Mouse (Mus musculus) embryonic facial prominence, embryonic 13.5 days (tissue): ENCODE data around the gene Stoml2. TPM values are rescaled to one million over a fixed set of nuclear protein-coding genes. Genes with fewer than 3 reads are reported as not detected.
"Not testable (repeated sequence)": the region's sequence is repeated elsewhere in the genome, so short reads cannot be mapped to it uniquely, and the experiment has no call there.

Experiments
- ATAC-seq: fragments of 200-750 bp; cut with Nextera tagmentation; 2 replicates; pipeline ENCODE4 v1.8.0; 2017; ENCODE audit warnings: low read depth; ENCODE audit not compliant: insufficient number of reproducible peaks, insufficient read depth, low FRiP score, low TSS enrichment
- H3K27ac ChIP-seq: fragments of 300-500 bp; sonication (generic); 2 replicates; pipeline ENCODE4 v1.5.1; 2015; ENCODE audit warnings: moderate library complexity, mild to moderate bottlenecking, inconsistent platforms
- H3K27me3 ChIP-seq: fragments of 300-500 bp; sonication (generic); 2 replicates; pipeline ENCODE4 v1.6.1; 2015; ENCODE audit warnings: mild to moderate bottlenecking, inconsistent platforms
- H3K36me3 ChIP-seq: fragments of 300-500 bp; sonication (generic); 2 replicates; pipeline ENCODE4 v1.6.1; 2015; ENCODE audit warnings: mild to moderate bottlenecking, inconsistent platforms
- H3K4me1 ChIP-seq: fragments of 300-500 bp; sonication (generic); 2 replicates; pipeline ENCODE4 v1.6.1; 2015; ENCODE audit warnings: inconsistent platforms
- H3K4me2 ChIP-seq: fragments of 300-500 bp; sonication (generic); 2 replicates; pipeline ENCODE4 v1.6.1; 2015; ENCODE audit warnings: moderate library complexity, mild to moderate bottlenecking, inconsistent platforms
- H3K4me3 ChIP-seq: fragments of 300-500 bp; sonication (generic); 2 replicates; pipeline ENCODE4 v1.5.1; 2015; ENCODE audit warnings: mild to moderate bottlenecking, inconsistent platforms
- H3K9ac ChIP-seq: fragments of 300-500 bp; sonication (generic); 2 replicates; pipeline ENCODE4 v1.6.1; 2015; ENCODE audit warnings: mild to moderate bottlenecking, inconsistent platforms
- H3K9me3 ChIP-seq: fragments of 300-500 bp; sonication (generic); 2 replicates; pipeline ENCODE4 v1.6.1; 2016; ENCODE audit warnings: inconsistent platforms
- WGBS: fragments of 180-500 bp; shearing (Covaris S2); methylation state at CpG from one replicate; pipeline ENCODE4 v1.1.7; 2015; ENCODE audit warnings: mixed read lengths; 5-methylcytosine and 5-hydroxymethylcytosine counted together
- polyA plus RNA-seq: library from polyadenylated mRNA; unstranded; fragments of >200 nt; fragmentation: Nextera tagmentation; extraction: Ambion mirVana; gene quantifications from 2 replicates; pipeline ENCODE4 v1.2.1, GENCODE M21; 2015

Stoml2 gene
- polyA plus RNA-seq, 1 experiment from 2014 or later = 332 TPM

GRCm38 (mm10) chr4:42999451-43000140, 31.9 kb downstream of the Stoml2 start:
- Histone ChIP-seq H3K9me3 (no peaks in the 10 kb centered on the region), H3K9ac (peak overlapping the region; percentile 97), H3K4me1 (peaks cover 14% of the 10 kb centered on the region), H3K4me3 (peak overlapping the region; percentile 93), H3K27me3 (no peaks in the 10 kb centered on the region), H3K27ac (peak overlapping the region; percentile 100), H3K4me2 (peak overlapping the region; percentile 89), H3K36me3 (peaks cover 25% of the 10 kb centered on the region)
- peak; percentile 77 for ATAC-seq
- WGBS = 0% methylated on average over 41 of the region's 51 CpGs

- Histone ChIP-seq H3K4me3 (peak overlapping the region; percentile 93), H3K27ac (no peak overlapping the region), H3K4me2 (peak overlapping the region; percentile 89), H3K4me1 (peaks cover 14% of the 10 kb centered on the region), H3K9ac (peak overlapping the region; percentile 97), H3K36me3 (peaks cover 38% of the 10 kb centered on the region), H3K27me3 (no peaks in the 10 kb centered on the region), H3K9me3 (no peaks in the 10 kb centered on the region)
- ATAC-seq = no peak
- 59% methylated on average over 2 of the region's 2 CpGs for whole genome bisulfite sequencing
Measured at GRCm38 (mm10) chr4:42998022-42998421, 33.5 kb downstream of the Stoml2 start.

- no peak overlapping the region for H3K27ac ChIP-seq
- H3K9ac ChIP-seq = no peak overlapping the region
- peaks cover 95% of the 10 kb centered on the region for H3K36me3 ChIP-seq
- H3K4me1 ChIP-seq = no peaks in the 10 kb centered on the region
- 78% methylated on average over 1 of the region's 1 CpGs for WGBS
- no peaks in the 10 kb centered on the region for H3K9me3 ChIP-seq
- H3K4me2 ChIP-seq = no peak overlapping the region
- no peak for ATAC-seq
- H3K4me3 ChIP-seq = no peak overlapping the region
- H3K27me3 ChIP-seq = no peaks in the 10 kb centered on the region
Measured at GRCm38 (mm10) chr4:42988296-42988695, 43.2 kb downstream of the Stoml2 start.

GRCm38 (mm10) chr4:42980467-42980866, 51.0 kb downstream of the Stoml2 start:
- ATAC-seq, H3K4me3 ChIP-seq, H3K27ac ChIP-seq, H3K9me3 ChIP-seq, H3K4me1 ChIP-seq, H3K27me3 ChIP-seq, H3K4me2 ChIP-seq, H3K9ac ChIP-seq: not testable (repeated sequence)
- WGBS = 89% methylated on average over 8 of the region's 8 CpGs
- peaks cover 85% of the 10 kb centered on the region for H3K36me3 ChIP-seq

GRCm38 (mm10) chr4:42978062-42978461, 53.4 kb downstream of the Stoml2 start:
- Histone ChIP-seq H3K9me3 (no peaks in the 10 kb centered on the region), H3K27ac (no peak overlapping the region), H3K27me3 (no peaks in the 10 kb centered on the region), H3K4me1 (no peaks in the 10 kb centered on the region), H3K4me3 (no peak overlapping the region), H3K4me2 (no peak overlapping the region), H3K36me3 (peaks cover 67% of the 10 kb centered on the region), H3K9ac (no peak overlapping the region)
- 89% methylated on average over 4 of the region's 4 CpGs for whole genome bisulfite sequencing
- ATAC-seq = no peak

Other genes with a start within 250 kb of the Stoml2 start
- gene Fam205a1, start 177.8 kb downstream of the Stoml2 start, polyA plus RNA-seq = not detected in 2 replicates
- gene Gm12394, start 174.9 kb downstream of the Stoml2 start, polyA plus RNA-seq = 0.13 and 0.43 TPM in 2 replicates
- 0.90 TPM in 1 of 2 replicates, not detected in the other for gene Fam205c, start 157.5 kb downstream of the Stoml2 start, polyA plus RNA-seq
- 1.4 and 2.3 TPM in 2 replicates for gene Phf24, start 115.0 kb downstream of the Stoml2 start, polyA plus RNA-seq
- 7.2 and 8.0 TPM in 2 replicates for gene Dnajb5, start 81.9 kb downstream of the Stoml2 start, polyA plus RNA-seq
- 0.25 and 1.2 TPM in 2 replicates for gene 1700022I11Rik, start 62.1 kb downstream of the Stoml2 start, polyA plus RNA-seq
- 530 and 567 TPM in 2 replicates for gene Vcp, start 31.2 kb downstream of the Stoml2 start, polyA plus RNA-seq
- 18.6 and 26.6 TPM in 2 replicates for gene Fancg, start 21.2 kb downstream of the Stoml2 start, polyA plus RNA-seq
- 24.4 and 27.8 TPM in 2 replicates for gene Pigo, start 5.9 kb downstream of the Stoml2 start, polyA plus RNA-seq
- 13.1 and 14.9 TPM in 2 replicates for gene Fam214b, start 14.5 kb upstream of the Stoml2 start, polyA plus RNA-seq
- 3.9 and 5.1 TPM in 2 replicates for gene Unc13b, start 27.2 kb upstream of the Stoml2 start, polyA plus RNA-seq
- gene Atp8b5, start 235.4 kb upstream of the Stoml2 start, polyA plus RNA-seq = 0.41 and 0.62 TPM in 2 replicates